Mouse (Mus musculus): ENCODE results near the gene Atxn1. TPM values are rescaled to one million over a fixed set of nuclear protein-coding genes. Genes with fewer than 3 reads are reported as not detected.

Gene Atxn1
- polyA plus RNA-seq, 1 experiment from 2014 or later = 7.4 TPM

- 58% methylated on average over 3 of the region's 3 CpGs for WGBS
- peaks cover 21 to 40% of the 10 kb centered on the region in 2 experiments for H3K4me1 ChIP-seq (ENCODE audit: control insufficient read depth in 2 of 2, insufficient read depth in 2 of 2, low read length in 2 of 2)
- no peak overlapping the region for H3K9ac ChIP-seq (ENCODE audit: low read length)
- H3K36me3 ChIP-seq (ENCODE audit: control insufficient read depth, insufficient read depth, low read length) = peaks cover 60% of the 10 kb centered on the region
- no peak overlapping the region for H3K4me3 ChIP-seq (ENCODE audit: control insufficient read depth in 1 of 2, insufficient read depth in 1 of 2, low read depth in 1 of 2, low read length in 2 of 2)
- H3K9me3 ChIP-seq (ENCODE audit: control insufficient read depth, low read length) = no peaks in the 10 kb centered on the region
- H3K27ac ChIP-seq (replicated peaks in 1 of 2; ENCODE audit: control insufficient read depth in 1 of 2, insufficient read depth in 1 of 2, low read depth in 2 of 2, low read length in 2 of 2) = peak overlapping the region in 1 of 2 experiments; percentile 56; a peak in 2 of 4 replicates
- H3K27me3 ChIP-seq (ENCODE audit: control insufficient read depth, insufficient read depth, low read length) = no peaks in the 10 kb centered on the region
- no peak overlapping the region for H3K4me2 ChIP-seq (ENCODE audit: low read length)
- ATAC-seq (ENCODE audit: insufficient number of reproducible peaks, insufficient read depth, low FRiP score, low read depth) = no peak
Observed at GRCm38 (mm10) chr13:45524305-45524704, 440.5 kb downstream of the Atxn1 start.

GRCm38 (mm10) chr13:45516501-45517393 is 448.1 kb downstream of the Atxn1 start:
- H3K4me2 ChIP-seq (ENCODE audit: low read length) = peak overlapping the region; percentile 53
- H3K4me1 ChIP-seq (ENCODE audit: control insufficient read depth in 2 of 2, insufficient read depth in 2 of 2, low read length in 2 of 2) = peaks cover 37 to 54% of the 10 kb centered on the region in 2 experiments
- peak overlapping the region; percentile 18 for H3K9ac ChIP-seq (ENCODE audit: low read length)
- no peak for ATAC-seq (ENCODE audit: insufficient number of reproducible peaks, insufficient read depth, low FRiP score, low read depth)
- no peaks in the 10 kb centered on the region for H3K9me3 ChIP-seq (ENCODE audit: control insufficient read depth, low read length)
- H3K4me3 ChIP-seq (ENCODE audit: control insufficient read depth in 1 of 2, insufficient read depth in 1 of 2, low read depth in 1 of 2, low read length in 2 of 2) = peak overlapping the region in 1 of 2 experiments; percentile 8; a peak in 2 of 4 replicates
- no peaks in the 10 kb centered on the region for H3K27me3 ChIP-seq (ENCODE audit: control insufficient read depth, insufficient read depth, low read length)
- H3K36me3 ChIP-seq (ENCODE audit: control insufficient read depth, insufficient read depth, low read length) = peaks cover 58% of the 10 kb centered on the region
- peak overlapping the region; percentile 19 to 21; a peak in 3 of 4 replicates for H3K27ac ChIP-seq (replicated peaks in 1 of 2; ENCODE audit: control insufficient read depth in 1 of 2, insufficient read depth in 1 of 2, low read depth in 2 of 2, low read length in 2 of 2)
- WGBS = 11% methylated on average over 24 of the region's 24 CpGs

GRCm38 (mm10) chr13:45514832-45515422 is 449.9 kb downstream of the Atxn1 start:
- H3K9ac ChIP-seq (ENCODE audit: low read length) = no peak overlapping the region; the same call in 1 of the 2 replicates
- H3K9me3 ChIP-seq (ENCODE audit: control insufficient read depth, low read length) = no peaks in the 10 kb centered on the region
- no peak overlapping the region for H3K4me3 ChIP-seq (ENCODE audit: control insufficient read depth in 1 of 2, insufficient read depth in 1 of 2, low read depth in 1 of 2, low read length in 2 of 2)
- no peak overlapping the region for H3K27ac ChIP-seq (replicated peaks in 1 of 2; ENCODE audit: control insufficient read depth in 1 of 2, insufficient read depth in 1 of 2, low read depth in 2 of 2, low read length in 2 of 2)
- whole genome bisulfite sequencing = 48% methylated on average over 8 of the region's 8 CpGs
- ATAC-seq (ENCODE audit: insufficient number of reproducible peaks, insufficient read depth, low FRiP score, low read depth) = no peak
- peaks cover 48 to 71% of the 10 kb centered on the region in 2 experiments for H3K4me1 ChIP-seq (ENCODE audit: control insufficient read depth in 2 of 2, insufficient read depth in 2 of 2, low read length in 2 of 2)
- H3K4me2 ChIP-seq (ENCODE audit: low read length) = no peak overlapping the region
- H3K27me3 ChIP-seq (ENCODE audit: control insufficient read depth, insufficient read depth, low read length) = no peaks in the 10 kb centered on the region
- H3K36me3 ChIP-seq (ENCODE audit: control insufficient read depth, insufficient read depth, low read length) = peaks cover 40% of the 10 kb centered on the region

GRCm38 (mm10) chr13:45514115-45514514 is 450.7 kb downstream of the Atxn1 start:
- H3K9me3 ChIP-seq (ENCODE audit: control insufficient read depth, low read length) = no peaks in the 10 kb centered on the region
- no peak overlapping the region for H3K9ac ChIP-seq (ENCODE audit: low read length)
- 78% methylated on average over 5 of the region's 5 CpGs for WGBS
- H3K4me3 ChIP-seq (ENCODE audit: control insufficient read depth in 1 of 2, insufficient read depth in 1 of 2, low read depth in 1 of 2, low read length in 2 of 2) = no peak overlapping the region
- H3K4me2 ChIP-seq (ENCODE audit: low read length) = no peak overlapping the region
- peaks cover 52 to 79% of the 10 kb centered on the region in 2 experiments for H3K4me1 ChIP-seq (ENCODE audit: control insufficient read depth in 2 of 2, insufficient read depth in 2 of 2, low read length in 2 of 2)
- peaks cover 32% of the 10 kb centered on the region for H3K36me3 ChIP-seq (ENCODE audit: control insufficient read depth, insufficient read depth, low read length)
- no peak for ATAC-seq (ENCODE audit: insufficient number of reproducible peaks, insufficient read depth, low FRiP score, low read depth)
- H3K27me3 ChIP-seq (ENCODE audit: control insufficient read depth, insufficient read depth, low read length) = no peaks in the 10 kb centered on the region
- peak overlapping the region in 1 of 2 experiments; percentile 67; a peak in 1 of 4 replicates for H3K27ac ChIP-seq (replicated peaks in 1 of 2; ENCODE audit: control insufficient read depth in 1 of 2, insufficient read depth in 1 of 2, low read depth in 2 of 2, low read length in 2 of 2)

- no peaks in the 10 kb centered on the region for H3K9me3 ChIP-seq (ENCODE audit: control insufficient read depth, low read length)
- no peaks in the 10 kb centered on the region for H3K27me3 ChIP-seq (ENCODE audit: control insufficient read depth, insufficient read depth, low read length)
- H3K27ac ChIP-seq (replicated peaks in 1 of 2; ENCODE audit: control insufficient read depth in 1 of 2, insufficient read depth in 1 of 2, low read depth in 2 of 2, low read length in 2 of 2) = peak overlapping the region; percentile 18 to 67; a peak in 2 of 4 replicates
- no peak overlapping the region for H3K4me3 ChIP-seq (ENCODE audit: control insufficient read depth in 1 of 2, insufficient read depth in 1 of 2, low read depth in 1 of 2, low read length in 2 of 2)
- H3K4me2 ChIP-seq (ENCODE audit: low read length) = peak overlapping the region; percentile 27; the same call in 1 of the 2 replicates
- H3K9ac ChIP-seq (ENCODE audit: low read length) = peak overlapping the region; percentile 50; the same call in 1 of the 2 replicates
- no peak for ATAC-seq (ENCODE audit: insufficient number of reproducible peaks, insufficient read depth, low FRiP score, low read depth)
- peaks cover 24% of the 10 kb centered on the region for H3K36me3 ChIP-seq (ENCODE audit: control insufficient read depth, insufficient read depth, low read length)
- peaks cover 56 to 84% of the 10 kb centered on the region in 2 experiments for H3K4me1 ChIP-seq (ENCODE audit: control insufficient read depth in 2 of 2, insufficient read depth in 2 of 2, low read length in 2 of 2)
- WGBS = 52% methylated on average over 12 of the region's 12 CpGs
Observed at GRCm38 (mm10) chr13:45513009-45513984, 451.5 kb downstream of the Atxn1 start.

DNA sequence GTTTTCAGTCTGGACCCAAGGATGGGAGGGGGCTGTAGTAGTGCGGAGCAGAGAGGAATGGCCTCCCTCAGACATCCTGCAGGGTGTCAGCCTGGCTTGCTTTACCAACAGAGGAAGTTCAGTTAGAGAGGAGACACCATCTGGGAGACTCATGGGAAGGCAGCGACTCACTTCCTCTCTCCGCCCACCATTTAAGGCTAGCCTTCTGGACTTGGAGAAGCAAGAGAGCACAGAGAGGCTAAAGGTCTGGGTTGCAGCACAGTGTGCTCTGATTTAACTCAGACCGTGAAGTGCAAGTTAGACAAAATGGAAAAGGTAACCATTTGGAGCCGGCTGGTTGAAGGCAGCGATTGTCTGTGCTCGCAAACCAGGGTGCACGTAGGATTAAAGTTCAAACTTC is 452.3 kb downstream of the Atxn1 start:
- WGBS = 72% methylated on average over 8 of the region's 8 CpGs
- ATAC-seq (ENCODE audit: insufficient number of reproducible peaks, insufficient read depth, low FRiP score, low read depth) = 0 out of 2 replicates have a peak, but pooled peaks have one; percentile 5
- Histone ChIP-seq H3K4me1 (ENCODE audit: control insufficient read depth in 2 of 2, insufficient read depth in 2 of 2, low read length in 2 of 2) (peaks cover 56 to 84% of the 10 kb centered on the region in 2 experiments), H3K27ac (replicated peaks in 1 of 2; ENCODE audit: control insufficient read depth in 1 of 2, insufficient read depth in 1 of 2, low read depth in 2 of 2, low read length in 2 of 2) (peak overlapping the region; percentile 18 to 67; a peak in 2 of 4 replicates), H3K4me2 (ENCODE audit: low read length) (no peak overlapping the region; the same call in 1 of the 2 replicates), H3K36me3 (ENCODE audit: control insufficient read depth, insufficient read depth, low read length) (peaks cover 17% of the 10 kb centered on the region), H3K27me3 (ENCODE audit: control insufficient read depth, insufficient read depth, low read length) (no peaks in the 10 kb centered on the region), H3K4me3 (ENCODE audit: control insufficient read depth in 1 of 2, insufficient read depth in 1 of 2, low read depth in 1 of 2, low read length in 2 of 2) (no peak overlapping the region), H3K9me3 (ENCODE audit: control insufficient read depth, low read length) (no peaks in the 10 kb centered on the region), H3K9ac (ENCODE audit: low read length) (no peak overlapping the region; the same call in 1 of the 2 replicates)
